Mouse (Mus musculus) liver, embryonic 14.5 days (tissue): ENCODE measurements around the gene Lpp. TPM values are rescaled to one million over a fixed set of nuclear protein-coding genes. Genes with fewer than 3 reads are reported as not detected.
A peak's percentile ranks its signal among the peaks of the same experiment; 100 is the strongest.

Experiments
- ATAC-seq: fragments of 200-750 bp; cut with Nextera tagmentation; 2 replicates; pipeline ENCODE4 v1.8.0; 2017; ENCODE audit warnings: moderate number of reproducible peaks, mild to moderate bottlenecking, moderate library complexity; ENCODE audit not compliant: insufficient read depth
- DNase-seq, 3 experiments: peaks; one replicate each; pipeline ENCODE4 v3.0.0-alpha.2; 2012 to 2013; ENCODE audit warnings: low read depth in 3 of 3, low spot score in 3 of 3
- H3K27ac ChIP-seq: fragments of 300-500 bp; sonication (generic); 2 replicates; pipeline ENCODE4 v1.5.1; 2014; ENCODE audit warnings: moderate library complexity, mild to moderate bottlenecking, control low read depth, inconsistent platforms
- H3K27me3 ChIP-seq: fragments of 300-500 bp; sonication (generic); 2 replicates; pipeline ENCODE4 v1.6.1; 2014; ENCODE audit warnings: mild to moderate bottlenecking, low read length, moderate library complexity; ENCODE audit not compliant: control insufficient read depth, insufficient read depth
- H3K36me3 ChIP-seq: fragments of 300-500 bp; sonication (generic); replicated peaks from 2 replicates; pipeline ENCODE4 v1.6.1; 2014; ENCODE audit warnings: low read depth; ENCODE audit not compliant: control insufficient read depth, insufficient read depth
- H3K4me1 ChIP-seq, 2 experiments: fragments of 200-500 bp in 1 of 2; fragments of 300-500 bp in 1 of 2; sonication (generic) in 1 of 2; replicated peaks; 2 replicates each; pipeline ENCODE4 v1.6.1; 2012 to 2014; ENCODE audit warnings: antibody characterized with exemption in 1 of 2, inconsistent platforms in 1 of 2, low read length in 1 of 2; ENCODE audit not compliant: control insufficient read depth in 2 of 2, insufficient read depth in 2 of 2
- H3K4me2 ChIP-seq: fragments of 300-500 bp; sonication (generic); 2 replicates; pipeline ENCODE4 v1.6.1; 2014; ENCODE audit warnings: low read depth, mild to moderate bottlenecking, control low read depth, moderate library complexity
- H3K4me3 ChIP-seq, 2 experiments: fragments of 200-500 bp in 1 of 2; fragments of 300-500 bp in 1 of 2; sonication (generic) in 1 of 2; 2 replicates each; pipeline ENCODE4 v1.5.1; 2012 to 2014; ENCODE audit warnings: low read depth in 2 of 2, low read length in 2 of 2, mild to moderate bottlenecking in 2 of 2, control low read depth in 1 of 2, inconsistent platforms in 1 of 2, moderate library complexity in 1 of 2; ENCODE audit not compliant: insufficient read depth in 1 of 2
- H3K9ac ChIP-seq: fragments of 300-500 bp; sonication (generic); replicated peaks from 2 replicates; pipeline ENCODE4 v1.6.1; 2014; ENCODE audit warnings: mild to moderate bottlenecking, control low read depth, moderate library complexity
- H3K9me3 ChIP-seq: fragments of 300-500 bp; sonication (generic); 2 replicates; pipeline ENCODE4 v1.6.1; 2016; ENCODE audit warnings: low read length, mixed read lengths; ENCODE audit not compliant: control insufficient read depth
- CTCF ChIP-seq: IDR thresholded peaks from 2 replicates; pipeline ENCODE4 v1.5.1; 2016; ENCODE audit warnings: antibody characterized with exemption, low read depth, control low read depth
- EP300 ChIP-seq: IDR thresholded peaks from 2 replicates; pipeline ENCODE4 v1.6.1; 2016; ENCODE audit warnings: antibody characterized with exemption, low read depth
- WGBS: fragments of 180-500 bp; shearing (Covaris S2); extraction: QIAGEN DNeasy Blood & Tissue Kit; methylation state at CpG from one replicate; pipeline ENCODE4 v1.1.7; 2014; ENCODE audit not compliant: insufficient replicate concordance; 5-methylcytosine and 5-hydroxymethylcytosine counted together
- polyA plus RNA-seq, 2 experiments: library from polyadenylated mRNA; depleted of rRNA in 1 of 2; stranded (reverse) in 1 of 2; unstranded in 1 of 2; fragments of >200 nt; fragmentation: Nextera tagmentation in 1 of 2; extraction: Ambion mirVana in 1 of 2; gene quantifications; 2 replicates each; pipeline versions ENCODE4 v1.2.1 to v1.2.3; 2012 to 2014

Gene Lpp
- polyA plus RNA-seq, 2 experiments, result 1.4 to 4.3 TPM

- ATAC-seq, result no peak
- 59% methylated on average over 3 of the region's 3 CpGs for WGBS
- no peak overlapping the region for H3K4me3 ChIP-seq
- no peak overlapping the region for H3K27ac ChIP-seq
- no peaks in the 10 kb centered on the region for H3K4me1 ChIP-seq
- no peak for DNase-seq
- no peaks in the 10 kb centered on the region for H3K27me3 ChIP-seq
- no peaks in the 10 kb centered on the region for H3K9me3 ChIP-seq
- no peak overlapping the region for H3K9ac ChIP-seq
- H3K36me3 ChIP-seq, result no peaks in the 10 kb centered on the region
- no peak overlapping the region for H3K4me2 ChIP-seq
- no peak for TF ChIP-seq EP300
- no peak for TF ChIP-seq CTCF
Measured at GRCm38 (mm10) chr16:24817381-24817780, 424.1 kb downstream of the Lpp start.

- no peak for DNase-seq
- WGBS, result 51% methylated on average over 4 of the region's 4 CpGs
- Histone ChIP-seq H3K27me3 (no peaks in the 10 kb centered on the region), H3K4me3 (no peak overlapping the region), H3K4me2 (no peak overlapping the region), H3K4me1 (no peaks in the 10 kb centered on the region), H3K9me3 (no peaks in the 10 kb centered on the region), H3K36me3 (no peaks in the 10 kb centered on the region), H3K27ac (no peak overlapping the region), H3K9ac (no peak overlapping the region)
- ATAC-seq, result no peak
- TF ChIP-seq CTCF (no peak), EP300 (no peak)
Measured at GRCm38 (mm10) chr16:24819127-24819526, 425.8 kb downstream of the Lpp start.

- no peak overlapping the region for H3K4me3 ChIP-seq
- WGBS, result 55% methylated on average over 5 of the region's 5 CpGs
- no peaks in the 10 kb centered on the region for H3K27me3 ChIP-seq
- H3K9me3 ChIP-seq, result no peaks in the 10 kb centered on the region
- no peak overlapping the region for H3K4me2 ChIP-seq
- TF ChIP-seq CTCF (0 out of 2 replicates have a peak, but pooled peaks have one; percentile 11), EP300 (no peak)
- DNase-seq (no peak), ATAC-seq (no peak)
- no peaks in the 10 kb centered on the region; a peak in 1 of 4 replicates for H3K4me1 ChIP-seq
- H3K9ac ChIP-seq, result no peak overlapping the region
- no peaks in the 10 kb centered on the region for H3K36me3 ChIP-seq
- H3K27ac ChIP-seq, result no peak overlapping the region
Measured at GRCm38 (mm10) chr16:24822182-24822875, 429.0 kb downstream of the Lpp start.

- H3K4me3 ChIP-seq, result no peak overlapping the region
- H3K9ac ChIP-seq, result no peak overlapping the region
- ATAC-seq, result no peak
- no peak for DNase-seq
- H3K9me3 ChIP-seq, result no peaks in the 10 kb centered on the region
- no peak overlapping the region for H3K4me2 ChIP-seq
- no peaks in the 10 kb centered on the region; a peak in 1 of 4 replicates for H3K4me1 ChIP-seq
- TF ChIP-seq EP300 (no peak), CTCF (no peak)
- no peaks in the 10 kb centered on the region for H3K27me3 ChIP-seq
- no peak overlapping the region for H3K27ac ChIP-seq
- 57% methylated on average over 1 of the region's 1 CpGs for WGBS
- no peaks in the 10 kb centered on the region for H3K36me3 ChIP-seq
Measured at GRCm38 (mm10) chr16:24822918-24823317, 429.6 kb downstream of the Lpp start.

- Histone ChIP-seq H3K36me3 (no peaks in the 10 kb centered on the region), H3K4me2 (no peak overlapping the region), H3K4me1 (no peaks in the 10 kb centered on the region; a peak in 1 of 4 replicates), H3K27me3 (no peaks in the 10 kb centered on the region), H3K4me3 (no peak overlapping the region), H3K27ac (no peak overlapping the region), H3K9ac (no peak overlapping the region), H3K9me3 (no peaks in the 10 kb centered on the region)
- WGBS, result 24% methylated on average over 4 of the region's 4 CpGs
- TF ChIP-seq CTCF (no peak), EP300 (no peak)
- ATAC-seq (no peak), DNase-seq (no peak)
Measured at GRCm38 (mm10) chr16:24826390-24826789, 433.1 kb downstream of the Lpp start.
